Mouse (Mus musculus) adrenal gland, postnatal 36 days (tissue): ENCODE measurements at regions not wholly inside any gene's neighbourhood (a gene's known extent, or its start where the extent isn't known, plus 50 kb on each side); places are given as distances from the start of the nearest gene placed in this dataset.

Source experiments
- DNase-seq, 2 experiments: peaks; one replicate each; pipeline ENCODE4 v3.0.0; 2021; ENCODE audit warnings: mixed read lengths in 1 of 2

- peak; percentile 85 for DNase-seq
Measured at GRCm38 (mm10) chr8:26845481-26846194, 131.5 kb upstream of the Zfp703 start.

- no peak for DNase-seq
Measured at GRCm38 (mm10) chr8:26847009-26847408, 130.1 kb upstream of the Zfp703 start.

- DNase-seq: peak; percentile 42 to 48
Measured at GRCm38 (mm10) chr8:26848098-26848772, 128.9 kb upstream of the Zfp703 start.

- no peak for DNase-seq
Measured at GRCm38 (mm10) chr8:26848955-26849684, 128.0 kb upstream of the Zfp703 start.

GRCm38 (mm10) chr8:26851871-26852800 is 125.0 kb upstream of the Zfp703 start:
- DNase-seq: no peak

GRCm38 (mm10) chr8:26852921-26853320 is 124.2 kb upstream of the Zfp703 start:
- DNase-seq: no peak

- DNase-seq: no peak
Measured at GRCm38 (mm10) chr8:26854557-26855238, 122.4 kb upstream of the Zfp703 start.

GRCm38 (mm10) chr8:26855256-26855655 is 121.9 kb upstream of the Zfp703 start:
- no peak for DNase-seq

GRCm38 (mm10) chr8:26864571-26864970 is 112.6 kb upstream of the Zfp703 start:
- no peak for DNase-seq

- no peak for DNase-seq
Measured at GRCm38 (mm10) chr8:26864971-26865370, 112.2 kb upstream of the Zfp703 start.

- DNase-seq: no peak
Measured at GRCm38 (mm10) chr8:26868101-26868848, 108.8 kb upstream of the Zfp703 start.

GRCm38 (mm10) chr8:26868849-26869110 is 108.3 kb upstream of the Zfp703 start:
- DNase-seq: no peak

- no peak for DNase-seq
Measured at GRCm38 (mm10) chr8:26871838-26872237, 105.3 kb upstream of the Zfp703 start.

GRCm38 (mm10) chr8:26872382-26872781 is 104.7 kb upstream of the Zfp703 start:
- DNase-seq: no peak

- no peak for DNase-seq
Measured at GRCm38 (mm10) chr8:26872815-26873214, 104.3 kb upstream of the Zfp703 start.

GRCm38 (mm10) chr8:26880177-26880576 is 96.9 kb upstream of the Zfp703 start:
- no peak for DNase-seq

- DNase-seq: no peak
Measured at GRCm38 (mm10) chr8:26881268-26882120, 95.6 kb upstream of the Zfp703 start.

GRCm38 (mm10) chr8:26882616-26883015 is 94.5 kb upstream of the Zfp703 start:
- peak in 1 of 2 experiments; percentile 23 for DNase-seq

- peak; percentile 15 to 19 for DNase-seq
Measured at GRCm38 (mm10) chr8:26883285-26883684, 93.8 kb upstream of the Zfp703 start.

- DNase-seq: no peak
Measured at GRCm38 (mm10) chr8:26883770-26884169, 93.4 kb upstream of the Zfp703 start.
